8 mouse cellular contexts compared by ENCODE assay signal in the genomic region with DNA sequence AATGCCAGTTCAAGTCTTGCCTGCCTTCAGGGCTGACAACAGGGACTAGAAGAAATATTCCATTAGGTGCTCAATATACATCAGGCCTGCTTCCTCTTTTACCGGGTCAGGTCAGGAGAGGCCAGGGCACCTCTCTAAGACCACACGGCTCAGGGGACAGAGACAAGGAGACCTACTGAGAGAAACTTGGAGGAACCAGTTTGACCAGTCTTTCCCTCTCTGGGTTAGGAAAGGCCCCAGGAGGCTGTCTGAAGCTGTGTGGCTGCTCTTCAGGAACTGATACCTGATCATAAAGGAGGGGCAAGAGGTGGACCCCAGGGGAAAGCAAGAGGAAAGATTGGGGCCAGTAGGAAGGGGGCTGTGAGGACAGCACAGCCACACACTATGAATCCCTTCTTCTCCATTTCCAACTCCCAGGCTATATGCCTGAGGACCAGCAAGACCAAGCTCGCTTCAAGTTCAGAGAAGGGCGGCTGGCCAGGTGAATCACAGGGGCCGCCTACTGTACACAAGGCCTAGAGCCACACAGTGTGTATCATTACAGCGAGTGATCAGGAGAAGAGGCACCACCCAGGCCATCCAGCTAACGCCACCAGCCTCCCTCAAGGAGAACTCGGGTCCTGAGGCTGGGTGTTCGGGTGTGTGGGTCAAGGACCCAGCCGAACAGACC. TPM values are rescaled to one million over a fixed set of nuclear protein-coding genes. Genes with fewer than 3 reads are reported as not detected.
DNase-seq lines count a peak whose midpoint lies in the region; ATAC-seq and TF ChIP-seq lines count a peak whose summit lies in the region.

No protein-coding gene starts in this region.

- H3K9ac ChIP-seq in forebrain, embryonic 16.5 days (replicated peaks; ENCODE audit: low read depth, low read length), result no peak overlapping the region
- no peak overlapping the region for H3K9ac ChIP-seq in liver, embryonic 14.5 days (replicated peaks)

- no peak for DNase-seq in forebrain, embryonic 10.5 days (ENCODE audit: extremely low spot score, low spot score)
- DNase-seq in testis, postnatal 14 days (ENCODE audit: low spot score), result no peak
- no peak for DNase-seq in liver, embryonic 14.5 days (ENCODE audit: low read depth in 3 of 3, low spot score in 3 of 3)
- no peak for DNase-seq in layer of hippocampus, adult 11-12 months (ENCODE audit: low spot score)
- no peak for DNase-seq in gastrocnemius, adult 18-20 months (ENCODE audit: low spot score)

- peaks cover 29% of the 10 kb centered on the region for H3K36me3 ChIP-seq in forebrain, embryonic 10.5 days (replicated peaks)
- no peaks in the 10 kb centered on the region for H3K36me3 ChIP-seq in forebrain, embryonic 16.5 days (ENCODE audit: control insufficient read depth, insufficient read depth)
- H3K36me3 ChIP-seq in testis, adult 2 months (ENCODE audit: control insufficient read depth, insufficient read depth, low read length), result no peaks in the 10 kb centered on the region
- no peaks in the 10 kb centered on the region for H3K36me3 ChIP-seq in liver, embryonic 14.5 days (replicated peaks; ENCODE audit: control insufficient read depth, insufficient read depth, low read depth)

- H3K4me2 ChIP-seq in forebrain, embryonic 16.5 days (ENCODE audit: low read length), result no peak overlapping the region
- peak overlapping the region; percentile 91 for H3K4me2 ChIP-seq in liver, embryonic 14.5 days (ENCODE audit: low read depth)

- H3K9me3 ChIP-seq in forebrain, embryonic 10.5 days, result no peaks in the 10 kb centered on the region
- H3K9me3 ChIP-seq in forebrain, embryonic 16.5 days (ENCODE audit: control insufficient read depth, low read length), result no peaks in the 10 kb centered on the region
- H3K9me3 ChIP-seq in liver, embryonic 14.5 days (ENCODE audit: control insufficient read depth, low read length), result no peaks in the 10 kb centered on the region

- no peak for TF ChIP-seq CTCF in testis, adult 2 months (IDR thresholded peaks at IDR 0.05; ENCODE audit: control insufficient read depth, insufficient read depth, insufficient replicate concordance, low read depth, low read length)
- no peak for TF ChIP-seq CTCF in liver, embryonic 14.5 days (IDR thresholded peaks at IDR 0.05; ENCODE audit: low read depth)

- TF ChIP-seq EP300 in liver, embryonic 14.5 days (IDR thresholded peaks at IDR 0.05; ENCODE audit: low read depth), result no peak

- peak overlapping the region; percentile 89 for H3K4me3 ChIP-seq in forebrain, embryonic 10.5 days
- H3K4me3 ChIP-seq in forebrain, embryonic 16.5 days (replicated peaks; ENCODE audit: low read length), result no peak overlapping the region
- peak overlapping the region; percentile 86 for H3K4me3 ChIP-seq in testis, adult 2 months (ENCODE audit: control insufficient read depth, low read depth, low read length)
- no peak overlapping the region for H3K4me3 ChIP-seq in liver, embryonic 14.5 days (ENCODE audit: insufficient read depth in 1 of 2, low read depth in 2 of 2, low read length in 2 of 2)

- no peak for ATAC-seq in forebrain, embryonic 16.5 days
- no peak for ATAC-seq in liver, embryonic 14.5 days (ENCODE audit: insufficient read depth)
- ATAC-seq in megakaryocyte progenitor cell, adult 5-6 weeks (replicated peaks; ENCODE audit: poor library complexity), result no peak

- H3K27ac ChIP-seq in forebrain, embryonic 10.5 days, result peak overlapping the region; percentile 4; the same call in 1 of the 2 replicates
- H3K27ac ChIP-seq in forebrain, embryonic 16.5 days (ENCODE audit: low read length), result no peak overlapping the region
- H3K27ac ChIP-seq in testis, adult 2 months (ENCODE audit: control insufficient read depth, insufficient read depth, low read depth, low read length), result no peak overlapping the region
- no peak overlapping the region for H3K27ac ChIP-seq in liver, embryonic 14.5 days

- peaks cover 17% of the 10 kb centered on the region for H3K27me3 ChIP-seq in forebrain, embryonic 10.5 days (ENCODE audit: poor library complexity, severe bottlenecking)
- peaks cover 2% of the 10 kb centered on the region; the same call in 1 of the 2 replicates for H3K27me3 ChIP-seq in forebrain, embryonic 16.5 days (replicated peaks; ENCODE audit: control insufficient read depth, insufficient read depth, low read length)
- no peaks in the 10 kb centered on the region for H3K27me3 ChIP-seq in testis, adult 2 months (ENCODE audit: control insufficient read depth, insufficient read depth, low read length)
- H3K27me3 ChIP-seq in liver, embryonic 14.5 days (ENCODE audit: control insufficient read depth, insufficient read depth, low read length), result no peaks in the 10 kb centered on the region

- no peak for TF ChIP-seq POLR2A in testis, adult 2 months (IDR thresholded peaks at IDR 0.05; ENCODE audit: control insufficient read depth, low read depth, low read length)

- peaks cover 51% of the 10 kb centered on the region for H3K4me1 ChIP-seq in forebrain, embryonic 10.5 days
- H3K4me1 ChIP-seq in forebrain, embryonic 16.5 days (replicated peaks; ENCODE audit: control insufficient read depth, insufficient read depth, low read length), result peaks cover 27% of the 10 kb centered on the region
- peaks cover 16% of the 10 kb centered on the region for H3K4me1 ChIP-seq in testis, adult 2 months (ENCODE audit: control insufficient read depth, insufficient read depth, low read length)
- H3K4me1 ChIP-seq in liver, embryonic 14.5 days (replicated peaks; ENCODE audit: control insufficient read depth in 2 of 2, insufficient read depth in 2 of 2, low read length in 1 of 2), result peaks cover 6 to 16% of the 10 kb centered on the region in 2 experiments

- 72% methylated on average over 10 of the region's 10 CpGs for WGBS in forebrain, embryonic 10.5 days
- 84% methylated on average over 10 of the region's 10 CpGs for WGBS in forebrain, embryonic 16.5 days
- 71% methylated on average over 10 of the region's 10 CpGs for WGBS in liver, embryonic 14.5 days (ENCODE audit: insufficient replicate concordance)

RNA-seq across cellular contexts. Expression of gene Gm20431, which starts 2.0 kb away (rescaled TPM):
- 2.7 and 4.9 TPM in 2 replicates for polyA plus RNA-seq in forebrain, embryonic 10.5 days (2016; fragmentation: Nextera tagmentation; extraction: Ambion mirVana)
- 8.2 and 11.7 TPM in 2 replicates for polyA plus RNA-seq in forebrain, embryonic 16.5 days (2015; fragmentation: Nextera tagmentation; extraction: Ambion mirVana)
- 41.0 and 48.4 TPM in 2 replicates for polyA plus RNA-seq in testis, adult 2 months (2012; rRNA removed)
- polyA plus RNA-seq in liver, embryonic 14.5 days (2012; rRNA removed), result not detected in 2 replicates
- polyA plus RNA-seq in liver, embryonic 14.5 days (2014; fragmentation: Nextera tagmentation; extraction: Ambion mirVana), result 0.96 and 2.1 TPM in 2 replicates
- total RNA-seq in megakaryocyte progenitor cell, adult 5-6 weeks (2015), result 3.7 TPM in 1 of 2 replicates, not detected in the other
- not detected in 2 replicates for total RNA-seq in megakaryocyte progenitor cell, adult 5-6 weeks (2017)
- 1 to 10 TPM; 8.0 to 9.4 TPM for total RNA-seq in gastrocnemius, adult 18-20 months (2021)

RNA-seq across cellular contexts. Expression of gene Ube2v1, which starts 27.4 kb away (rescaled TPM):
- polyA plus RNA-seq in forebrain, embryonic 10.5 days (2016; fragmentation: Nextera tagmentation; extraction: Ambion mirVana), result 414 and 416 TPM in 2 replicates
- 273 and 281 TPM in 2 replicates for polyA plus RNA-seq in forebrain, embryonic 16.5 days (2015; fragmentation: Nextera tagmentation; extraction: Ambion mirVana)
- polyA plus RNA-seq in testis, adult 2 months (2012; rRNA removed), result 17.9 and 21.6 TPM in 2 replicates
- 75.0 and 75.9 TPM in 2 replicates for polyA plus RNA-seq in liver, embryonic 14.5 days (2012; rRNA removed)
- polyA plus RNA-seq in liver, embryonic 14.5 days (2014; fragmentation: Nextera tagmentation; extraction: Ambion mirVana), result 145 and 158 TPM in 2 replicates
- 102 and 116 TPM in 2 replicates for total RNA-seq in megakaryocyte progenitor cell, adult 5-6 weeks (2015)
- total RNA-seq in megakaryocyte progenitor cell, adult 5-6 weeks (2017), result 51.7 and 56.5 TPM in 2 replicates
- 100 to 1,000 TPM; 175 to 191 TPM for total RNA-seq in gastrocnemius, adult 18-20 months (2021)

RNA-seq across cellular contexts. Expression of gene Cebpb, which starts 29.4 kb away (rescaled TPM):
- polyA plus RNA-seq in forebrain, embryonic 10.5 days (2016; fragmentation: Nextera tagmentation; extraction: Ambion mirVana), result 0.33 and 0.44 TPM in 2 replicates
- polyA plus RNA-seq in forebrain, embryonic 16.5 days (2015; fragmentation: Nextera tagmentation; extraction: Ambion mirVana), result 0.32 and 0.56 TPM in 2 replicates
- polyA plus RNA-seq in testis, adult 2 months (2012; rRNA removed), result 2.9 and 4.0 TPM in 2 replicates
- 5.4 and 17.2 TPM in 2 replicates for polyA plus RNA-seq in liver, embryonic 14.5 days (2012; rRNA removed)
- 12.8 and 13.2 TPM in 2 replicates for polyA plus RNA-seq in liver, embryonic 14.5 days (2014; fragmentation: Nextera tagmentation; extraction: Ambion mirVana)
- 19.6 and 22.4 TPM in 2 replicates for total RNA-seq in megakaryocyte progenitor cell, adult 5-6 weeks (2015)
- 15.6 and 16.3 TPM in 2 replicates for total RNA-seq in megakaryocyte progenitor cell, adult 5-6 weeks (2017)
- total RNA-seq in gastrocnemius, adult 18-20 months (2021), result 100 to 1,000 TPM in 1 of 2 experiments, 10 to 100 TPM in 1; 95.1 to 169 TPM

RNA-seq across cellular contexts. Expression of gene Tmem189, which starts 30.3 kb away (rescaled TPM):
- 31.5 and 34.2 TPM in 2 replicates for polyA plus RNA-seq in forebrain, embryonic 10.5 days (2016; fragmentation: Nextera tagmentation; extraction: Ambion mirVana)
- 30.2 and 30.6 TPM in 2 replicates for polyA plus RNA-seq in forebrain, embryonic 16.5 days (2015; fragmentation: Nextera tagmentation; extraction: Ambion mirVana)
- polyA plus RNA-seq in testis, adult 2 months (2012; rRNA removed), result 97.4 and 99.8 TPM in 2 replicates
- polyA plus RNA-seq in liver, embryonic 14.5 days (2012; rRNA removed), result 14.6 and 15.1 TPM in 2 replicates
- 12.3 and 12.4 TPM in 2 replicates for polyA plus RNA-seq in liver, embryonic 14.5 days (2014; fragmentation: Nextera tagmentation; extraction: Ambion mirVana)
- total RNA-seq in megakaryocyte progenitor cell, adult 5-6 weeks (2015), result 15.5 and 18.0 TPM in 2 replicates
- total RNA-seq in megakaryocyte progenitor cell, adult 5-6 weeks (2017), result 18.4 and 20.0 TPM in 2 replicates
- 10 to 100 TPM; 10.4 to 15.0 TPM for total RNA-seq in gastrocnemius, adult 18-20 months (2021)

Comparison
In these comparisons a context has a peak if more than half of its experiments do, and no peak if none do; other contexts are left out.
1. H3K4me3 ChIP-seq: peak in forebrain, embryonic 10.5 days (single experiment) and testis, adult 2 months (single experiment); none in forebrain, embryonic 16.5 days (single experiment) and liver, embryonic 14.5 days (0 of 2).